Mouse (Mus musculus) Muller cell, postnatal 12 days (primary cell): ENCODE data around the gene Syn3.
"Not testable (repeated sequence)": the region's sequence is repeated elsewhere in the genome, so short reads cannot be mapped to it uniquely, and the experiment has no call there.

Source experiments
- DNase-seq: peaks from one replicate; pipeline ENCODE4 v3.0.0-alpha.2; 2015; ENCODE audit errors: inconsistent ontology term

The Syn3 gene

DNA sequence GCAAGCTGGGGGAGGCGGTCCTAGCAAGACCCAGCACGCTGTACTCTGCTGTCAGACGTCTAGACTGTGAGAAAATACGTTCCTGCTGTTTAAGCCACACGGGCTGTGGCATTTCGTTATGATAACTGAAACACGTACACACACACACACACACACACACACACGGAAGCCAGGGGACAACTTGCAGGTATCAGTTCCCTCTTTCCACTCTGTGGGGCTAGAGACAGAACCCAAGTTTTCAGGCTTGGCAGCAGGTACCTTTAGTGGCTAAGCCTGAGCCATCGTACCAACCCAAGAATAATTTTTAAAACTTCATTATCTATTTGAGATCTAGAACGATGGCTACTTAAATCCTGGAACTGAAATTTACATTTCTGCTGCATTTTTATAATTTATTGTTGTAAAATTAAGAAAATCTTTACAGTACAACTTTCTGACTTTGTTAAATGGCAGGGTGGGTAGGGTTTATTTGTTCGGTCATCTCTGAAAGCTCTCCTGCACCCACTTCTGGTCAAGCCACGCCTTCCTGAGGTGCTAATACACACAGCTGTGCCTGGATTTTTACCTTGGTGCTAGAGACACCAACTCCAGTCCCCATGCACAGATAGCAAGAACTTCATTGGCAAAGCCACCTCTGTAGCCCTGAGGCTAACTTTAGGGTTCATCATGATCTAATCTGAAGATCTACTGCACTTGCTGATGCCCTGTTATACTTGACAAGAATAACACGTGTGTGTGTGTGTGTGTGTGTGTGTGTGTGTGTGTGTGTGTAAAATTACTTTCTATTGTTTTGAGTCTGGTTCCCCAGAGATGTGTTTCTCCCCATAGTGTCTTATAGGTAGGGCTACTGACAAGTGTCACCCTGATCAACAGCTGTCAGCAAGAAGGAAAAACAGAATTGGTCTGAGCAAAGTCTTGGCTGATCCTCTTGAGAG lies 29.8 kb downstream of the Syn3 start:
- no peak for DNase-seq

DNA sequence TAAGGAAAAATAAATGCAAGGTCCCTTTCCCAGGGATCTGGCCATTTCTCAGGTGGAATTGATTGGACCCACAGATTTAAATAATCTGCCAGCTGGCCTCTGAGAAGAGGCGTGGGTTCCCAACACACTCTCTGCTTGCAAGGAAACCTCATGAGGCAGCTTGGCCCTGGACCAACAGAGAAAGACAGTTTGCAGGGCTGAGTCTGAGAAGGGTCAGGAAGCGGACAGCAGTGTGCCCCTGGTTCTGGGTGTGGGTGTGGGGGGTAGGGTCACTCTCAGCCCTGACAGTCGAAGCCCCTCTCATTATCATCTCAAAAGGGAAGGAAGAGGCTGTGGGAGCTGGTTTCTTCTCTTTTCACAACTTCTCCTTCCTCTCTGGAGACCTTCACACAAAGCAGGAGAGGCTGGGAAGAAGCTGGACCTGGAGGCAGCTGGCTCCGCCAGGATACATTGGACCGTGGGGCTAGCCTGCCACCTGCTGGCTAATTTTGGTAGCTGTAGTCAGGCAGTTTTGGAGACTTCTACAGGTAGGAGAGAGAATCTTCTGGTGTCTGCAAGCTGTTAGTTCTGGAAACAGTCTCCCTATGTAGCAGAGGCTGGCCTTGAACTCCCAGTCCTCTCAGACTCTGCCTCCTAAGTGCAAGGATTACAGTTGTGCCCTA lies 35.0 kb downstream of the Syn3 start:
- DNase-seq: peak; percentile 71

DNA sequence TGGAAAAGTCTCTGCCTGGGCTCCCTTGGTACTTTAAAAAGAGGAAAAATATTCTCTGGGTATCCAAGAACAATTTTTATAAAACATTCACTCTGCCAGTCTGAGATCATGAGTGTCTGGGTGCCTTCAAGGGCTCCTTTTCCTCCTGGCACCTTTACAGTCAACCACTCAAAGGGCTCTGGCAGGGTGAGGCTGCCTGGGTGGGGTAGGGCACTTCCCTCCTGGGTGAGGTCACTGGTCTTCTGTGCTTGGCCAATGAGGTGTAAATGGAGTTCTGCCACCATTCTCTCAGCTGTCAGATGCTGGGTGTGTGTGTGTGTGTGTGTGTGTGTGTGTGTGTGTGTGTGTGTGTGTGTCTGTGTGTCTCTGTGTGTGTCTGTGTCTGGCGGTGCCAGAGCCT lies 39.1 kb downstream of the Syn3 start:
- DNase-seq: peak; percentile 87

GRCm38 (mm10) chr10:86457665-86458209 lies 41.0 kb downstream of the Syn3 start:
- DNase-seq: peak; percentile 93

DNA sequence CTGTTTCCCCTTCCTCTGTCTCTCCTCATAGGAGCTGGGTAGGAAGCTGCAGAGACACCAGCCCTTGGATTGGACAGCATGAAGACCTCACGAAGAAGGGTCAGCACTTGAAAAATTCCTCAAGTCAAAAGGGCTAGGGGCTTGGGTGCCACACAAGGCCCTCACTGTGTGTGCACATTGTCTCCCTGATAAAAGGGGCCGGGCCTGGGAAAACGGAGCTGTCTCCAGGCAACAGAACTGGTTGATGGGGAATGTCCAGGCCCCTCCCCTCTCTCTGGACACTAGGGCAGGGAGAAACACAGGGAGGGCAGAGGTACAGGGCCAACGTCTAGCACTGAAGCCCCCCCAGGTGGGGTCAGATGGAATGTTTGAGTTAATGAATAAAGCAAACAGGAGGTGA lies 41.5 kb downstream of the Syn3 start:
- DNase-seq: peak; percentile 58

DNA sequence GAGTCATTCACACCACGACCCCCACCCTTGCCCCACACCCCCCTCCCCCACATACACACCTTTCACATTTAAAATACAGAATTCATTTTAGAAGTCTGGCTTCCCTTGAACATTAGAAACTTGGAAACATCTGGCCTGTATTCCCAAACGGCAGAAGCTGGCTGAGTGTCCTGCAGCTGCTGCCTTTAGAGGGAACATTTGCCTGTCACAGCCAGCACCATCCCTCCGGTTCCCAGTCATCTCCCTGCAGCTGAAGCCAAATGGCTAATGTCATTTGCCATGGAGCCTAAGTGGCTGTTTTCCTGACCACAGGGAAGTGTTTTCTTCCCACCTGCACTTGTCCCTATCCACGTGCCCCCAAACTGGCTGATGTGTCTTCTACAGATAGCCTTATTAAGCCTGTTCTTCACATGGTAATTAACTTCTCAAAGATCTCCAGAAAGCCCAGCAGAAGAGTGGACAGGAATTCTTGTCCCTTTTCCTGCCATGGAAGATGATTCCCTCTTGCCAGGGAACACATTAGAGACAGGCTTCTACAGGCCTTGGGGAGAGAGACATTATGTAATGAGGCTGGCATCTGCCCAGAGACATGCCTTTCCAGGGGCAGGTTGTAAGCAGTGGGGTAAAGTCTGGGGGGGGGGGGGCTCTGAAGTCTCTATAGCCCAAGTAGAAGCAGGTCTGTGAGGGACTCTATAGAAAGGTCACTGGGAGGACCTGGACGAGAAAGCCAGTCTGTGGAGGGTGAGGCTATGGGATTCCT lies 43.2 kb downstream of the Syn3 start:
- no peak for DNase-seq

- peak; percentile 54 for DNase-seq
These were observed 46.2 kb downstream of the Syn3 start for GRCm38 (mm10) chr10:86452326-86452995.

DNA sequence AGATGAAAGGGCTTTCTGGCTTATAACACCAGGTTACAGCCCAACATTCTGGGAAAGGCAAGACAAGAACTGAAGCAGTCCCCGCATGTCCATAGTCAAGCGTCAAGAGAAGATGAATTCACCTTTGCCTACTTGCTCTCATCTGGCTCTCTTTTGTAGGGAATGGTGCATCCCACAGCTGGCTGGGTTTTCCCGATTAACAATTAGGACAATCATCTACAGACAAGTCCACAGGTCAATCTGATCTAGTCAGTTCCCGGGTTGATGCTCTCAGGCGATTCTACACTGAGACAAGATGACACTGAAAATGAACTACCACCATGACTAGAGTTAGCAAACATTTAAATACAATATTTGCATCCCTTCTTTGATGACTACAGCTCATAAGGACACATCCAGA lies 47.4 kb downstream of the Syn3 start:
- no peak for DNase-seq

- DNase-seq: peak; percentile 50
These were observed 52.0 kb downstream of the Syn3 start for GRCm38 (mm10) chr10:86446649-86447048.

- peak; percentile 76 for DNase-seq
These were observed 53.5 kb downstream of the Syn3 start for GRCm38 (mm10) chr10:86445207-86445606.

DNA sequence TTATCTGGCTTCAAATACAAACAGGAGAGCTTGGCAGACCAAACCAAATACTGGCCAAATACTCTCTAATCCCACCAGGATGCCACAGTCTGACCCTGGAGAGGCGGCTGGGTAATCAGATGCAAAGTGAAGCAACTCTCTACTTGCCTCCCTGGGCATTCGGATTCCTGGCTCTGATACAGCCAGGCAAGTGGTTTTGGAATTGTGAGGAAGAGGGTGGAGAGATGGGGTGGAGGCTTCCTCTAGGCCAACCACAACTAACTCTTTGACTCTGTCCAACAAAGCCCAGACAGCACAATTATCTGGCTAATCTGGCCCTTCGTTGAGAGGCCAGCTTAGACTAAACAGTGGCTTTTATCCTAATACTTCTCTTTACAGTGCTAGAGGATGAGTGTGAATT lies 54.0 kb downstream of the Syn3 start:
- DNase-seq: peak; percentile 83

DNA sequence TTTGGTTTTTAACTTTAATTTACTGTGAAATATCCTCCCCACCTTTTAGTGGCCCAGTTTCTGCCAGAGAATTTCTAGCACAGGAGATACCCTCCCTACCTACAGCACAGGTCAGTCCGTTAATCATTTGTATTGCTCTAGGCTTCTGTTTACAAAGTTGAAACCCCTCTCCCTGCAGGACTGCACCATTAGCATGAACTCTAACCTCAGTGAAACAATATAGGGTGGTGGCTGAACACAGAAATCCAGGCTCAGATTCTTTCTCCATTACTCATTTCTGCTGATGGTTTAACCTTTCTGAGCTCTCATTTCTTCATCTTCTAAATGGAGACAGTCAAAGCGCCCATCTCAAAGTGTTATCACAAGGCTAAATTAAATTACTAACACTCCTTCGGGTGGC lies 56.9 kb downstream of the Syn3 start:
- peak; percentile 39 for DNase-seq

DNA sequence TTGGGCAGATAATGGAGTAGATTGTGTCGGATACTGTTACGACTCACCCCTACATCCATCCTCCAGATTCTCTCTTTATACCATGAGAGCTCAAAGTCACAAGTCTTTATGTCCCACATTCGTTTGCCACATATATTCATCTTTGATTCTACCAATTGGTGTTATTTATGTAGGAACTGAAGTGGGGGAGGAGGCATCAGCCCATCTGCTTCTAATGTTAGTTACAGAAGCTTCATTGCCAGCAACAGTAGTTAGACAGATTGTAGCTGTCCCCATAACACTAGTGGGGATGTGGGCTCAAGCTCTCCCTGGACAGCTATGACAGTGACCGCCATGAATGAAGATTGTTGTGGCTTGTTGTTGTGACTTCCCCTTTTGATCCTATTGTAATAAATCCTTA lies 59.1 kb downstream of the Syn3 start:
- no peak for DNase-seq

DNA sequence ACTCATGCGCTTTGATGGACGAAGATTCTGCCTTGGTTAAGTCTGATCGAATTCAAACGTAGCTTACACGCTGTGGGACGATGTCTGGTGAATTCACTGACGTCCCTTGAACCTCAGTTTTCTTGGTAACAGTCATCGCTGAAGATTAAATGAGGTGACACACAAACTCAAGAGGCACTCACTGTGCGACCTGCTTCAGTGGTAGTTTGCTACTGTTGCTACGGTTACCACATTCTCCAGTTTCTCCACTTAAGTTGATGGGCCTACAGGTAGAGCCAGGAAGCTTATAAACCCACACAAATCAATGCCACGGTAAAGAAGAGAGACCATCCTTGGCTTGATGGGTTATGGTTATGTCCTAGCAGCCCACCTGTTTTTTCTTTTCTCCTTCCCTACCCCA lies 61.4 kb downstream of the Syn3 start:
- DNase-seq: no peak

DNA sequence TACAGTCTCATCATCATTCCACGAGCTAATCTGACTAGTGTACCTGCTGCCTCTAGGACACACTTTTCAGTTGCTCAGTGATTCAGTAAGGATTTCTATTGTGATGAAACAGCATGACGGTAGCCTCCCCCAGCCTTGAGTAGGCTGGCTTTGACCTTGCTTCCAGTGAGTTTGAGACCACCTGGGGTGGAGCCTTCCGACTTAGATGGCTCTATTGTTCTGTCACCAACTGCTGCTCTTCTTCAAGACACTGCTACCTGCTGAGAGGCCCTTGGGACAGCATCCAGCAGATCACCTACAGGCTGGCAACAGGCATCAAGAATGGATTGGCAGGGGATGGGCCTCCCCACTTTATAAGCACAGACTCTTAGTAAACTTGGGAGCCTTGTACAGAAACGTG lies 63.7 kb downstream of the Syn3 start:
- not testable (repeated sequence) for DNase-seq

- no peak for DNase-seq
These were observed 69.0 kb downstream of the Syn3 start for GRCm38 (mm10) chr10:86429651-86430050.

- DNase-seq: no peak
These were observed 70.7 kb downstream of the Syn3 start for GRCm38 (mm10) chr10:86427956-86428355.

DNA sequence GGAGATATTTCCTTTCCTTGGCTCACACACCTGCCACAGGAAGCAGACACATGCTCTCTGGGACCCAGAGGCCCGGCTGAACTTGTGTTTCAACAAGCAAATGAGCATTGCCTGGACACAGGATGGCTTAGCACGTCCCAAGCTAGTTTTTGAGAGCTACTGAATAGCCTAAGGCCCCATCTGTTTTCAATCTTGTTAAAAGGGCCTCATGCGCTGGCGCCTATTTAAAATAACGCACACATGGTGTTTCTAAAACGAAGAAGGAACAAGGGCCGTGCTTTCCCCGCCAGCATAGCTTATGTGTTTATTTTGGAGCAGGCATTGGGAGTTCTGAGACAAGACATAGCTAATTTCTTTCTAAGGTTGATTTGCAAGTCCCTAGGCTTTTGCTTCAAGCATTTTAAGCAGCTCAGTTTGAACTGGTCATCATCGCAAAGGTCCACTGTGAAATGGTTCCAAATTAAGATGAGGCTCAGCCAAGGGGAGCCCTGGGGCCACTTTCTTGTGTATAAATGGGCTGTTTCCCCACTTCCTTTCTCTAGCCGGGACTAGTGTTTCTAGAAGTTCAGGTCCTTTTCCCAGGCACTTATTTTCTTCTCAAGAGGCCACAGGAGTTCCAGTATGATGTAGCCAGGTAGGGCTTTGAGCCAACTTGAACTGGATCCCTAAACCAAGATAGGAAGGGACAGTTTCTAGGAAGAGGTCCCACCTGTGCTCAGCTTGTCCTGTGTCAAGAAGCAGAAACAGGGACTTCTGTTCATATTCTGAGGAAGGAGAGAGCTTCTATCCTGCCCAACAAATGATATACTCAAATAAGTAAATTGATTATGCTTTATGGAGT lies 72.8 kb downstream of the Syn3 start:
- DNase-seq: no peak

DNA sequence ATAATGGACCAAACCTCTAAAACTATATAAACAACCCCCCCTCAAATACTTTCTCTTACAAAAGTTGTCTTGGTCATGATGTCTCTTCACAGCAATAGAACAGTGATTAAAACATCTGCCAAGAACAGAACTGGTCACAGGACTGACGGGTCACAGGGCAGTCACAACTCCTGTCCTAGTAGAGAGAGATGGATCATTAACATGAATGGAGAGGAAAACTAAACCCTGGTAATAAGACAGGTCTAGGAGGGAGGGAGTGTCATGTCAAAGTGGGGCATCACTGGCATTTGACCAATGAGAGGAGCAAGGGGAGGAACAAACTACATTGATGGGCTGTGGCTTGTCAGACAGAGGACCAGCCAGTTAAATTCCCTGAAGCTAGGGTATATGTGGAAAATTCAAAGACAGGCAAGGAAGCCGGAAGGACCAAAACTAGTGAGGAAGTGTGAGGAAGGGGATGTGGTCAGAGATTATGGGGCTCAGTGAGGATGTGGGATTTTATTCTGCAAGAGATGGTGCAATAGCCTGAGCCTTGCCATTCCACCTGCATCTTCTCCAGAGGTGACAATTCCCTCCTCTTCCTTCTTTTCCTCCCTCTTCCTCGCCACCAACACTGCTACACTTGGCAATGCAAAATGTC lies 76.8 kb downstream of the Syn3 start:
- no peak for DNase-seq

GRCm38 (mm10) chr10:86418931-86419330 lies 79.8 kb downstream of the Syn3 start:
- peak; percentile 33 for DNase-seq
